Mouse (Mus musculus) MN1 (cell line): Measurements from ENCODE around the gene Atrnl1.

Source experiments
- DNase-seq: peaks from one replicate; pipeline ENCODE4 v3.0.0-alpha.2; 2016; ENCODE audit warnings: low spot score

Atrnl1 gene

GRCm38 (mm10) chr19:57610476-57611261 is at the start of gene Atrnl1:
Gene Atrnl1, plus strand, starts transcription at chr19:57611034.
- peak; percentile 89 for DNase-seq

- DNase-seq = no peak
Observed at GRCm38 (mm10) chr19:57561486-57561885, 49.3 kb upstream of the Atrnl1 start.

GRCm38 (mm10) chr19:57569040-57569439 is 41.8 kb upstream of the Atrnl1 start:
- DNase-seq = no peak

GRCm38 (mm10) chr19:57572360-57573237 is 38.2 kb upstream of the Atrnl1 start:
- no peak for DNase-seq

- DNase-seq = no peak
Observed at GRCm38 (mm10) chr19:57573470-57573869, 37.4 kb upstream of the Atrnl1 start.

- DNase-seq = no peak
Observed at GRCm38 (mm10) chr19:57575027-57575426, 35.8 kb upstream of the Atrnl1 start.

GRCm38 (mm10) chr19:57576836-57577235 is 34.0 kb upstream of the Atrnl1 start:
- DNase-seq = peak; percentile 76

- peak; percentile 47 for DNase-seq
Observed at GRCm38 (mm10) chr19:57577256-57577655, 33.6 kb upstream of the Atrnl1 start.

- DNase-seq = no peak
Observed at GRCm38 (mm10) chr19:57580962-57581361, 29.9 kb upstream of the Atrnl1 start.

- no peak for DNase-seq
Observed at GRCm38 (mm10) chr19:57585231-57585792, 25.5 kb upstream of the Atrnl1 start.

- no peak for DNase-seq
Observed at GRCm38 (mm10) chr19:57586172-57586571, 24.7 kb upstream of the Atrnl1 start.

- no peak for DNase-seq
Observed at GRCm38 (mm10) chr19:57589516-57589915, 21.3 kb upstream of the Atrnl1 start.

GRCm38 (mm10) chr19:57590895-57591294 is 19.9 kb upstream of the Atrnl1 start:
- DNase-seq = no peak

GRCm38 (mm10) chr19:57591631-57592030 is 19.2 kb upstream of the Atrnl1 start:
- no peak for DNase-seq

- DNase-seq = no peak
Observed at GRCm38 (mm10) chr19:57592355-57592754, 18.5 kb upstream of the Atrnl1 start.

GRCm38 (mm10) chr19:57599126-57599525 is 11.7 kb upstream of the Atrnl1 start:
- DNase-seq = peak; percentile 21

GRCm38 (mm10) chr19:57600233-57600929 is 10.5 kb upstream of the Atrnl1 start:
- peak; percentile 36 for DNase-seq

GRCm38 (mm10) chr19:57600930-57601328 is 9.9 kb upstream of the Atrnl1 start:
- no peak for DNase-seq

GRCm38 (mm10) chr19:57603593-57603992 is 7.2 kb upstream of the Atrnl1 start:
- no peak for DNase-seq

GRCm38 (mm10) chr19:57605941-57606340 is 4.9 kb upstream of the Atrnl1 start:
- no peak for DNase-seq

- no peak for DNase-seq
Observed at GRCm38 (mm10) chr19:57606351-57606750, 4.5 kb upstream of the Atrnl1 start.
